Mouse (Mus musculus): ENCODE results near the gene Slc25a41. TPM values are rescaled to one million over a fixed set of nuclear protein-coding genes. Genes with fewer than 3 reads are reported as not detected.

Slc25a41 gene
- polyA plus RNA-seq, 1 experiment from 2014 or later = not detected

GRCm38 (mm10) chr17:57007137-57007905 is 34.1 kb downstream of the Slc25a41 start:
- H3K27me3 ChIP-seq = no peaks in the 10 kb centered on the region
- H3K4me2 ChIP-seq (replicated peaks) = no peak overlapping the region
- no peak overlapping the region for H3K4me3 ChIP-seq (replicated peaks)
- no peak for ATAC-seq
- H3K9me3 ChIP-seq = no peaks in the 10 kb centered on the region
- 94% methylated on average over 13 of the region's 13 CpGs for WGBS
- no peak overlapping the region for H3K27ac ChIP-seq
- H3K36me3 ChIP-seq = peaks cover 72% of the 10 kb centered on the region
- peaks cover 19% of the 10 kb centered on the region for H3K4me1 ChIP-seq (replicated peaks)
- H3K9ac ChIP-seq (replicated peaks) = no peak overlapping the region

GRCm38 (mm10) chr17:57003994-57004393 is 37.5 kb downstream of the Slc25a41 start:
- Histone ChIP-seq H3K27me3 (no peaks in the 10 kb centered on the region), H3K9ac (replicated peaks) (no peak overlapping the region), H3K27ac (no peak overlapping the region), H3K4me1 (replicated peaks) (no peaks in the 10 kb centered on the region), H3K4me3 (replicated peaks) (no peak overlapping the region), H3K4me2 (replicated peaks) (no peak overlapping the region), H3K9me3 (no peaks in the 10 kb centered on the region), H3K36me3 (peaks cover 75% of the 10 kb centered on the region)
- ATAC-seq = no peak
- 92% methylated on average over 7 of the region's 7 CpGs for WGBS

- Histone ChIP-seq H3K9ac (replicated peaks) (no peak overlapping the region), H3K27me3 (no peaks in the 10 kb centered on the region), H3K27ac (no peak overlapping the region), H3K4me1 (replicated peaks) (peaks cover 20% of the 10 kb centered on the region), H3K36me3 (peaks cover 56% of the 10 kb centered on the region), H3K4me2 (replicated peaks) (no peak overlapping the region), H3K9me3 (no peaks in the 10 kb centered on the region), H3K4me3 (replicated peaks) (no peak overlapping the region)
- ATAC-seq = no peak
- 77% methylated on average over 8 of the region's 8 CpGs for WGBS
Observed at GRCm38 (mm10) chr17:57001228-57001627, 40.2 kb downstream of the Slc25a41 start.

- Histone ChIP-seq H3K27ac (no peak within 1 kb of the TSS), H3K9ac (replicated peaks) (no peak within 1 kb of the TSS; the same call in 1 of the 2 replicates), H3K27me3 (no peaks in the 10 kb centered on the region), H3K4me3 (replicated peaks) (no peak within 1 kb of the TSS), H3K4me2 (replicated peaks) (no peak within 1 kb of the TSS), H3K4me1 (replicated peaks) (peaks cover 20% of the 10 kb centered on the region), H3K36me3 (peaks cover 56% of the 10 kb centered on the region), H3K9me3 (no peaks in the 10 kb centered on the region)
- ATAC-seq = no peak
- 92% methylated on average over 7 of the region's 9 CpGs for WGBS
Observed at GRCm38 (mm10) chr17:56999968-57000609, 41.4 kb downstream of the Slc25a41 start, which contains the start of gene Pspn. Pspn (minus strand) TSS chr17:57000018.

GRCm38 (mm10) chr17:56999414-56999813 is 42.0 kb downstream of the Slc25a41 start:
- Histone ChIP-seq H3K27me3 (no peaks in the 10 kb centered on the region), H3K27ac (no peak overlapping the region), H3K4me1 (replicated peaks) (peaks cover 20% of the 10 kb centered on the region), H3K4me3 (replicated peaks) (no peak overlapping the region), H3K9me3 (no peaks in the 10 kb centered on the region), H3K9ac (replicated peaks) (no peak overlapping the region), H3K4me2 (replicated peaks) (no peak overlapping the region), H3K36me3 (peaks cover 56% of the 10 kb centered on the region)
- WGBS = 92% methylated on average over 9 of the region's 9 CpGs
- no peak for ATAC-seq

- Histone ChIP-seq H3K27me3 (no peaks in the 10 kb centered on the region), H3K4me1 (replicated peaks) (peaks cover 26% of the 10 kb centered on the region), H3K9ac (replicated peaks) (peak within 1 kb of the TSS; percentile 72), H3K4me3 (replicated peaks) (peak within 1 kb of the TSS; percentile 64), H3K4me2 (replicated peaks) (peak within 1 kb of the TSS; percentile 73), H3K9me3 (no peaks in the 10 kb centered on the region), H3K27ac (peak within 1 kb of the TSS; percentile 79), H3K36me3 (peaks cover 56% of the 10 kb centered on the region)
- ATAC-seq = peak; percentile 99
- under 1% methylated on average over 38 of the region's 38 CpGs for WGBS
Observed at GRCm38 (mm10) chr17:56997029-56997667, 44.3 kb downstream of the Slc25a41 start, which contains the start of gene Alkbh7. Alkbh7 (plus strand) TSS chr17:56997339.

- no peak overlapping the region for H3K27ac ChIP-seq
- H3K27me3 ChIP-seq = no peaks in the 10 kb centered on the region
- peak overlapping the region; percentile 64 for H3K4me3 ChIP-seq (replicated peaks)
- no peaks in the 10 kb centered on the region for H3K9me3 ChIP-seq
- H3K4me2 ChIP-seq (replicated peaks) = peak overlapping the region; percentile 73
- ATAC-seq = no peak
- 83% methylated on average over 2 of the region's 2 CpGs for WGBS
- no peak overlapping the region for H3K9ac ChIP-seq (replicated peaks)
- H3K36me3 ChIP-seq = peaks cover 61% of the 10 kb centered on the region
- H3K4me1 ChIP-seq (replicated peaks) = peaks cover 30% of the 10 kb centered on the region
Observed at GRCm38 (mm10) chr17:56996506-56996905, 44.9 kb downstream of the Slc25a41 start.

GRCm38 (mm10) chr17:56995046-56995445 is 46.4 kb downstream of the Slc25a41 start:
- peaks cover 61% of the 10 kb centered on the region for H3K36me3 ChIP-seq
- peaks cover 40% of the 10 kb centered on the region for H3K4me1 ChIP-seq (replicated peaks)
- H3K9ac ChIP-seq (replicated peaks) = no peak overlapping the region
- no peak overlapping the region for H3K4me2 ChIP-seq (replicated peaks)
- 94% methylated on average over 8 of the region's 8 CpGs for WGBS
- no peaks in the 10 kb centered on the region for H3K27me3 ChIP-seq
- ATAC-seq = no peak
- H3K27ac ChIP-seq = no peak overlapping the region
- H3K9me3 ChIP-seq = no peaks in the 10 kb centered on the region
- H3K4me3 ChIP-seq (replicated peaks) = no peak overlapping the region

- no peaks in the 10 kb centered on the region for H3K9me3 ChIP-seq
- peak overlapping the region; percentile 83 for H3K4me3 ChIP-seq (replicated peaks)
- no peak for ATAC-seq
- peak overlapping the region; percentile 70 for H3K4me2 ChIP-seq (replicated peaks)
- H3K36me3 ChIP-seq = peaks cover 43% of the 10 kb centered on the region
- H3K9ac ChIP-seq (replicated peaks) = peak overlapping the region; percentile 86
- 68% methylated on average over 2 of the region's 2 CpGs for WGBS
- H3K27me3 ChIP-seq = no peaks in the 10 kb centered on the region
- no peak overlapping the region for H3K27ac ChIP-seq
- H3K4me1 ChIP-seq (replicated peaks) = peaks cover 20% of the 10 kb centered on the region
Observed at GRCm38 (mm10) chr17:56990966-56991365, 50.5 kb downstream of the Slc25a41 start.

- H3K4me1 ChIP-seq (replicated peaks) = peaks cover 20% of the 10 kb centered on the region
- peak; percentile 97 for ATAC-seq
- H3K4me2 ChIP-seq (replicated peaks) = peak within 1 kb of the TSS; percentile 70
Observed at GRCm38 (mm10) chr17:56990115-56990746, 51.2 kb downstream of the Slc25a41 start, which contains the start of gene Clpp. Clpp (plus strand) TSS chr17:56990305.

GRCm38 (mm10) chr17:56989467-56990114 is 51.9 kb downstream of the Slc25a41 start:
- WGBS = 2% methylated on average over 25 of the region's 25 CpGs
- H3K9ac ChIP-seq (replicated peaks) = peak overlapping the region; percentile 76
- peak overlapping the region; percentile 85 for H3K27ac ChIP-seq
- H3K36me3 ChIP-seq = peaks cover 29% of the 10 kb centered on the region
- H3K27me3 ChIP-seq = no peaks in the 10 kb centered on the region
- H3K4me1 ChIP-seq (replicated peaks) = peaks cover 20% of the 10 kb centered on the region
- H3K9me3 ChIP-seq = no peaks in the 10 kb centered on the region
- ATAC-seq = peak; percentile 95
- H3K4me2 ChIP-seq (replicated peaks) = peak overlapping the region; percentile 70
- peak overlapping the region; percentile 83 for H3K4me3 ChIP-seq (replicated peaks)

More at GRCm38 (mm10) chr17:56990115-56990746, 51.2 kb downstream of the Slc25a41 start, which contains the start of gene Clpp:
- Histone ChIP-seq H3K9ac (replicated peaks) (peak within 1 kb of the TSS; percentile 86), H3K36me3 (peaks cover 36% of the 10 kb centered on the region), H3K27me3 (no peaks in the 10 kb centered on the region), H3K4me3 (replicated peaks) (peak within 1 kb of the TSS; percentile 83), H3K27ac (peak within 1 kb of the TSS; percentile 85), H3K9me3 (no peaks in the 10 kb centered on the region)
- under 1% methylated on average over 52 of the region's 52 CpGs for WGBS
